20 mouse cellular contexts compared by ENCODE assay signal in the genomic region with DNA sequence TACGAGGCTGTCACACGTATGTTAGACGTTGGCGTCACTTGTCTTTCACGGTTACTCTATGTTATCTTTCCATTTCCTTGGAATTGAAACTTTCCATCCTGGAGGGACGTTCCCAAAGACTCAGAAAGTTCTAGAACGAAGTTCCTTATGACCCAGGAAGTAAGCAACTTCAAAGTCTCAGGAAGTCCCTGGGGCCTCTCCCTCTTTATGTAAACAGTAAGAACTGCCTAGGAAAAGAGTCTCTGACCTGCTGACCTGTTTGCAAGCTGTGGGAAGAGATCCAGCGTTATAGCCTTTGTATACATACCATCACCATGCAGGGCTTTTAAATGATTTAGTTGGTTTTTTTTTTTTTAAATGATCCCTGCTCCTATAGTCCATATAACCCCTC.
DNase-seq lines count a peak whose midpoint lies in the region; ATAC-seq lines count a peak whose summit lies in the region.
"Had no signal": no experiment of that assay in that cellular context is flagged by ENCODE, and none has a peak within 500 bp of the region (broad histone marks: within the 10 kb centered on the region; RNA-seq: fewer than 3 reads in every experiment).

No protein-coding gene starts in this region.

- 0 out of 2 replicates have a peak, but pooled peaks cover 3% of the 10 kb centered on the region for H3K9me3 ChIP-seq in neural tube, embryonic 15.5 days (replicated peaks)
- no peaks in the 10 kb centered on the region for H3K9me3 ChIP-seq in intestine, embryonic 16.5 days (ENCODE audit: control insufficient read depth, low read length)
- peaks cover 7% of the 10 kb centered on the region; the same call in 1 of the 2 replicates for H3K9me3 ChIP-seq in liver, embryonic 12.5 days (replicated peaks)
- H3K9me3 ChIP-seq: embryonic facial prominence, embryonic 12.5 days; embryonic facial prominence, embryonic 15.5 days; hindbrain, embryonic 13.5 days had no signal

- no peak overlapping the region for H3K4me3 ChIP-seq in neural tube, embryonic 15.5 days (replicated peaks)
- H3K4me3 ChIP-seq in intestine, embryonic 16.5 days (ENCODE audit: low read length), result no peak overlapping the region
- H3K4me3 ChIP-seq in liver, embryonic 12.5 days, result no peak overlapping the region
- H3K4me3 ChIP-seq: embryonic facial prominence, embryonic 12.5 days; embryonic facial prominence, embryonic 15.5 days; gastrocnemius, adult 2 months; hindbrain, embryonic 13.5 days had no signal

- no peak overlapping the region for H3K4me2 ChIP-seq in neural tube, embryonic 15.5 days
- H3K4me2 ChIP-seq in intestine, embryonic 16.5 days (ENCODE audit: low read depth, low read length), result no peak overlapping the region
- no peak overlapping the region for H3K4me2 ChIP-seq in liver, embryonic 12.5 days
- H3K4me2 ChIP-seq: embryonic facial prominence, embryonic 12.5 days; embryonic facial prominence, embryonic 15.5 days; heart, embryonic 11.5 days; hindbrain, embryonic 13.5 days had no signal

- ATAC-seq in neural tube, embryonic 15.5 days (ENCODE audit: low FRiP score), result no peak
- ATAC-seq in intestine, embryonic 16.5 days, result peak; percentile 63
- ATAC-seq in liver, embryonic 12.5 days, result no peak
- ATAC-seq: CD4-positive, CD25-positive, alpha-beta regulatory T cell, adult 4 months; forebrain, embryonic 14.5 days; forebrain, postnatal 0 days had no signal

- no peaks in the 10 kb centered on the region for H3K36me3 ChIP-seq in neural tube, embryonic 15.5 days
- no peaks in the 10 kb centered on the region for H3K36me3 ChIP-seq in intestine, embryonic 16.5 days (ENCODE audit: control insufficient read depth, insufficient read depth, low read length)
- H3K36me3 ChIP-seq in liver, embryonic 12.5 days, result no peaks in the 10 kb centered on the region
- H3K36me3 ChIP-seq: embryonic facial prominence, embryonic 12.5 days; embryonic facial prominence, embryonic 15.5 days; hindbrain, embryonic 13.5 days had no signal

- H3K27ac ChIP-seq in neural tube, embryonic 15.5 days (replicated peaks), result peak overlapping the region; percentile 60
- H3K27ac ChIP-seq in intestine, embryonic 16.5 days (ENCODE audit: low read length), result no peak overlapping the region
- no peak overlapping the region for H3K27ac ChIP-seq in liver, embryonic 12.5 days
- H3K27ac ChIP-seq: embryonic facial prominence, embryonic 12.5 days; embryonic facial prominence, embryonic 15.5 days; gastrocnemius, adult 2 months; hindbrain, embryonic 13.5 days had no signal

- no peak overlapping the region for H3K9ac ChIP-seq in neural tube, embryonic 15.5 days (replicated peaks)
- no peak overlapping the region for H3K9ac ChIP-seq in intestine, embryonic 16.5 days (ENCODE audit: low read depth, low read length)
- no peak overlapping the region for H3K9ac ChIP-seq in liver, embryonic 12.5 days
- H3K9ac ChIP-seq: embryonic facial prominence, embryonic 12.5 days; embryonic facial prominence, embryonic 15.5 days; forebrain, postnatal 0 days; hindbrain, embryonic 13.5 days had no signal

- 81% methylated on average over 8 of the region's 8 CpGs for WGBS in neural tube, embryonic 15.5 days
- 57% methylated on average over 8 of the region's 8 CpGs for WGBS in intestine, embryonic 16.5 days
- 25% methylated on average over 8 of the region's 8 CpGs for WGBS in large intestine, adult 2 months
- 67% methylated on average over 8 of the region's 8 CpGs for WGBS in liver, embryonic 12.5 days (ENCODE audit: insufficient replicate concordance)

- H3K4me1 ChIP-seq in neural tube, embryonic 15.5 days, result peaks cover 4% of the 10 kb centered on the region; the same call in 1 of the 2 replicates
- no peaks in the 10 kb centered on the region for H3K4me1 ChIP-seq in intestine, embryonic 16.5 days (ENCODE audit: control insufficient read depth, insufficient read depth, low read length)
- H3K4me1 ChIP-seq in liver, embryonic 12.5 days, result no peaks in the 10 kb centered on the region
- H3K4me1 ChIP-seq: embryonic facial prominence, embryonic 12.5 days; embryonic facial prominence, embryonic 15.5 days; hindbrain, embryonic 13.5 days had no signal

- DNase-seq in neural tube, embryonic 10.5 days (ENCODE audit: extremely low spot score, low spot score), result no peak
- peak; percentile 79 for DNase-seq in large intestine, adult 2 months (ENCODE audit: low read depth, low spot score)
- DNase-seq in thymus, adult 18-20 months, result no peak
- DNase-seq: adrenal gland, adult 2 months; adrenal gland, postnatal 14 days; cerebellum, adult 11 months; cerebellum, adult 9-11 months; gastrocnemius, adult 2 months; gastrocnemius, postnatal 14 days; heart, adult 11 months had no signal

- no peaks in the 10 kb centered on the region for H3K27me3 ChIP-seq in neural tube, embryonic 15.5 days (replicated peaks)
- H3K27me3 ChIP-seq in intestine, embryonic 16.5 days (replicated peaks; ENCODE audit: control insufficient read depth, insufficient read depth, low read length), result no peaks in the 10 kb centered on the region
- no peaks in the 10 kb centered on the region for H3K27me3 ChIP-seq in liver, embryonic 12.5 days (replicated peaks)
- H3K27me3 ChIP-seq: embryonic facial prominence, embryonic 12.5 days; embryonic facial prominence, embryonic 15.5 days; hindbrain, embryonic 13.5 days had no signal
